Mouse (Mus musculus) MEL (cell line): ENCODE results near the gene Cacng5.

Source experiments
- CTCF ChIP-seq, 3 experiments: IDR thresholded peaks in 2 of 3; conservative IDR thresholded peaks in 1 of 3; 2 replicates each; pipeline ENCODE4 v1.5.1; 2011 to 2012; ENCODE audit warnings: low read length in 3 of 3, low read depth in 2 of 3, mild to moderate bottlenecking in 2 of 3, improper control_type of control experiment in 1 of 3, inconsistent platforms in 1 of 3, mixed read lengths in 1 of 3, moderate library complexity in 1 of 3; ENCODE audit not compliant: control insufficient read depth in 1 of 3, insufficient read depth in 1 of 3, poor library complexity in 1 of 3, severe bottlenecking in 1 of 3
- E2F4 ChIP-seq: IDR thresholded peaks from 2 replicates; pipeline ENCODE4 v1.6.1; 2011; ENCODE audit warnings: low read depth, low read length, improper control_type of control experiment, borderline replicate concordance
- EP300 ChIP-seq, 2 experiments: IDR thresholded peaks; 2 replicates each; pipeline ENCODE4 v1.6.1; 2011; ENCODE audit warnings: improper control_type of control experiment in 2 of 2, low read length in 2 of 2, low read depth in 1 of 2, mild to moderate bottlenecking in 1 of 2
- GABPA ChIP-seq: IDR thresholded peaks from 2 replicates; pipeline ENCODE4 v1.6.1; 2012; ENCODE audit warnings: low read depth, mild to moderate bottlenecking, inconsistent platforms, low read length, improper control_type of control experiment, moderate library complexity
- HCFC1 ChIP-seq: IDR thresholded peaks from 2 replicates; pipeline ENCODE4 v1.6.1; 2012; ENCODE audit warnings: low read depth, mild to moderate bottlenecking, inconsistent platforms, low read length, improper control_type of control experiment, moderate library complexity
- POLR2A ChIP-seq, 2 experiments: IDR thresholded peaks; 2 replicates each; pipeline ENCODE4 v1.6.1; 2011 to 2012; ENCODE audit warnings: low read length in 2 of 2, mild to moderate bottlenecking in 2 of 2, control low read depth in 1 of 2, improper control_type of control experiment in 1 of 2, low read depth in 1 of 2, moderate library complexity in 1 of 2; ENCODE audit not compliant: control insufficient read depth in 1 of 2, insufficient read depth in 1 of 2, poor library complexity in 1 of 2
- USF1 ChIP-seq: IDR thresholded peaks from 2 replicates; pipeline ENCODE4 v1.6.1; 2014; ENCODE audit warnings: low read depth, mild to moderate bottlenecking, inconsistent platforms, low read length, improper control_type of control experiment, moderate library complexity
- ZKSCAN1 ChIP-seq: IDR thresholded peaks from 2 replicates; pipeline ENCODE4 v1.6.1; 2012; ENCODE audit warnings: low read depth, mild to moderate bottlenecking, inconsistent platforms, low read length, improper control_type of control experiment, moderate library complexity

DNA sequence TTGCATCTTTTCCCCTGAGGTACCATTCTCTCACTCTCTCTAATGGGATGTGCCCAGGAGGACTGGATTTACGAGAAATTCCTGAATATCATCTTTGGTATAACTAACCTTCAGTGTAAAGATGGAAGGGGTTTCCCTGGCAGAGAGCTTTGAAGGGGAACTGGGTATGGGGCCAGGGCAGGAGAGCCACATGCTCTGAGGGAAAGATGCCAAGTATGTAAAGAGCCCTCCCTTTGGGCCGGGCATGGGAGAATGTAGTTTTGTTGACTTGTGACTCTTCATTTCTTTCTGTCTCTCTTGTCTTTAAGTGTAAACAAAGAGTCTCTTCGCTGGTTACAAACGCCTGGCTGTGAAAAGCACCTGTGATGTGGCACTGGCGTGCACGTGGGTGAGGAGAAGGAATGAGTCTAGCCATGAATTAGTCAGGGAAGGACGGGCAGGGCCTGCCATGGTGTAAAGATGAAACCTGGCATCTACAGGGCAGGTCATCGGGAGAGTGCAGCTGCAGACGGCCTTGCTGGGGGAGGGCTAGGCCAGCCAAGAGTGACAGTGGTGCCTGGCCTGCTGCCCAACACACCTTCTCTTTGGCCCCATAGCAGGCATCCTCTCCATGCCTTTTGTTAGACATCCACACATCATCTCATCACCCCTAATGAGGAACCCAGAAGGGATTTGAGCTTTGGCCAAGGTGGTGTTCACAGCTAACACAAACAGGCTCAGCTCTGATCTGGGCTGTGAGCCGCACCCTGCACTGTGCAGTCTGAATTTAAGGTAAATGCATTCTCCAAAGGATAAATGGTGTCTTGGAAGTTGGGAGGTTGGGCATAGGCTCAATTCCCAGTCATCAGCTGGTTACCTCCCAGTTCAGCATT is 40.6 kb upstream of the Cacng5 start:
- TF ChIP-seq POLR2A (IDR thresholded peaks at IDR 0.05; ENCODE audit: control insufficient read depth in 1 of 2, insufficient read depth in 1 of 2, low read depth in 1 of 2, low read length in 2 of 2, poor library complexity in 1 of 2) = no peak
- TF ChIP-seq CTCF (IDR thresholded peaks at IDR 0.05 in 2 of 3, conservative IDR thresholded peaks at IDR 0.05 in 1 of 3; ENCODE audit: control insufficient read depth in 1 of 3, insufficient read depth in 1 of 3, low read depth in 2 of 3, low read length in 3 of 3, poor library complexity in 1 of 3, severe bottlenecking in 1 of 3) = no peak
- TF ChIP-seq EP300 (IDR thresholded peaks at IDR 0.05; ENCODE audit: low read depth in 1 of 2, low read length in 2 of 2) = no peak
- TF ChIP-seq E2F4 = no peak
- TF ChIP-seq USF1 = no peak
- no peak for TF ChIP-seq HCFC1
- TF ChIP-seq ZKSCAN1 = no peak
- no peak for TF ChIP-seq GABPA
